Mouse (Mus musculus) mouse trophoblast stem cell (cell line): ENCODE measurements around the gene Hikeshi.

Source experiments
- in situ Hi-C, 2 experiments: fragments of 300-500 bp; cut with MseI, MboI; formaldehyde crosslinking; loops; 2 replicates in 1 of 2; 3 replicates in 1 of 2; pipeline ENCODE4 v1.15.1; 2025

Hikeshi gene

DNA sequence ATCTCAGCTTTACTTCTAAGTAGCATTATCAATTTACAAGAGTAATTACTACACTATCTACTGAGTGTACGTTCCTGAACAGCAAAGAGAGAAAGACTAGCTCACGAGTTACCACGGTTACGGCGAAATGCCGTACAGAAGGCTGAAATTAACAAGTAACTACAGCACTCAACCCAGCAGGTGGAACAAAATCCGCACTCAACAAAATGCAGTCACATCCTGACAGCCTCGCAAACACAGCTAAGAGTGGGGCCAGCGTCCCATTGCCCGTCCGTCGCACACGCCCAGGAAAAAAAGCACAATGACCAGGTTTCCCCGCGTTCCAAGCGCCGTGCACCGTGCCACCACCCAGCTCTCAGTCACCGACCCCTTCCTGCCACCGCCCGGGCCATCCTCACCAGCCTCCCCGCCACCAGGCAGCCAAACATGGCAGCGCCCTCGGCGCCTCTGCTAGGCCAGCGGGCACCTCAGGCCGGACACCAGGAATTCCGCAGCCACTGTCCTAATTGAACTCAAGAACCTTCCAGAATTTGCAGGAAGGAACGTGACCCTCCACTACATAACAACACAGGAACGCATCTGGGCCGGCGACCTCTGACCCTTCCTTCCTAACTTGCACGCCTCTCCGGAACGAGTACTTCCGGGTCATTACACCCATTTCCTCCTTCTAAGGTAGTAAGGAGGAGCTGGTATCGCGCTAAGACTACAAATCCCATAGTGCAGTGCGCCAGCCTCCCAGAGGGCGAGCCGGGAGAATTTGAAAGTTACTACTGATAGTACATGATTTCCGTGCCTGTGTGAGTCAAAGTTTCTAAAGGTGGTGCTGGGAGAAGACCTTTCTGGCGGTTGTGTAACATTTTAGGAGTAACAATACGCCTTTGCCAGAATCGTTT lies at the start of gene Hikeshi:
Gene Hikeshi, minus strand, starts transcription at position 634 of the 893 bp plus-strand sequence.
- in situ Hi-C loops = no loop called here

DNA sequence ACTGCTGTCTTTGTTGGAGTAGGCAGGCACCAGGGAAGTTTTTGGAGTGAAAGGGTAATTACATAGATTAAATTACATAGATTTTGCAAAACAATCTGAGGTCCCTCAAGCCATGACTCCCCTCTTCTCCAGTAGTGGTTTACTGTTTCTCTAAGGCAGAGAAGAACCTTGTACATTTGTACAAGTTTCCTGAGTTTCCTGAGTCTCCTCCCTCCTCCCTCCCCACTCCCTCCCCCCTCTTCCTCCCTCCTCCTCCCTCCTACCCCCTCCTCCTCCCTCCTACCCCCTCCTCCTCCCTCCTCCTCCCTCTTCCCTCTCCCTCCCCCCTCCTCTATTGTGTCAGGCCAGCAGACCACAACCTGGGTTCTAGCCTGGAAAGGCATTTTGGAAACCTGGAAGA lies 43.4 kb upstream of the Hikeshi start:
- in situ Hi-C loops = loop anchor here in 1 of 2 experiments (25.0 kb wide), 1 partner anchor 453 kb away; the partner anchor contains the start of genes Ccdc89 and Crebzf

DNA sequence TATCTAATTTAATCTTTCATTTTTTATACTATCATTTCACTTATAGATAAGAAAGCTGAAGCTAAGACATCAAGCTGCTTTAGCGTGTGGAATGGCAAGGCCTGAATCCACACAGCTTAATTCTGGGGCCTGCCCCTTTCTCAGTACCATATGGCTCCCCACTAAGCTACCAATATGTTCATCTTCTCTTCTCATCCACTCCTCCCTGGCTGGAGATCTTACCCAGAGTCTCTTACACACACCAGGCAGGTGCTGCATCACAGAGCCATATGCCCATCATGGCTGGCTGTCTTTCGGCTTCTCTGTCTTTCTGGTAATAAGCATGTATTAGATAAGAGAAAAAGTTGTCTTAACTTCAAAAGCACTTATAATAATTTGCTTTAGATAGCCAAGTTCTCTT lies 42.4 kb upstream of the Hikeshi start:
- in situ Hi-C loops = loop anchor here in 1 of 2 experiments (25.0 kb wide), 1 partner anchor 454 kb away; the partner anchor contains the start of genes Ccdc89 and Crebzf

DNA sequence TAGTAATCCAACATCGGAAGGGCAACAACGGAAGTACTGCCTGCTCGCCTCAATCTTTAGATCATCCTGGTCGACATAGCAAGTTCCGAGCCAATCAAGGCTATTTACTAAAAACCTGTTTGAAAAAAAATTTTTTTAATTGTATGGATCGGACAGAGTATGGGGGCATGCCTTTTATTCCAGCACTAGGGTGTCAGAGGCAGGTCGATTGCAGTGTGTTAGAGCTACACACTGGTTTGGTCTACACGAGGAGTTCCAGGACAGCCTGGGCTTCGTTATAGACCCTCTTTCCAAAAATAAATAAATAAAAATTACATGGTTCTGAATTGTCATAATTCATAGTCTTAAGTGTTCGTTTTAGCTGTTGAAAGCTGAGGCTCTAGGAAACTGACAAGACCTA lies 40.6 kb upstream of the Hikeshi start:
- in situ Hi-C loops = loop anchor here in 1 of 2 experiments (25.0 kb wide), 1 partner anchor 456 kb away; the partner anchor contains the start of genes Ccdc89 and Crebzf

DNA sequence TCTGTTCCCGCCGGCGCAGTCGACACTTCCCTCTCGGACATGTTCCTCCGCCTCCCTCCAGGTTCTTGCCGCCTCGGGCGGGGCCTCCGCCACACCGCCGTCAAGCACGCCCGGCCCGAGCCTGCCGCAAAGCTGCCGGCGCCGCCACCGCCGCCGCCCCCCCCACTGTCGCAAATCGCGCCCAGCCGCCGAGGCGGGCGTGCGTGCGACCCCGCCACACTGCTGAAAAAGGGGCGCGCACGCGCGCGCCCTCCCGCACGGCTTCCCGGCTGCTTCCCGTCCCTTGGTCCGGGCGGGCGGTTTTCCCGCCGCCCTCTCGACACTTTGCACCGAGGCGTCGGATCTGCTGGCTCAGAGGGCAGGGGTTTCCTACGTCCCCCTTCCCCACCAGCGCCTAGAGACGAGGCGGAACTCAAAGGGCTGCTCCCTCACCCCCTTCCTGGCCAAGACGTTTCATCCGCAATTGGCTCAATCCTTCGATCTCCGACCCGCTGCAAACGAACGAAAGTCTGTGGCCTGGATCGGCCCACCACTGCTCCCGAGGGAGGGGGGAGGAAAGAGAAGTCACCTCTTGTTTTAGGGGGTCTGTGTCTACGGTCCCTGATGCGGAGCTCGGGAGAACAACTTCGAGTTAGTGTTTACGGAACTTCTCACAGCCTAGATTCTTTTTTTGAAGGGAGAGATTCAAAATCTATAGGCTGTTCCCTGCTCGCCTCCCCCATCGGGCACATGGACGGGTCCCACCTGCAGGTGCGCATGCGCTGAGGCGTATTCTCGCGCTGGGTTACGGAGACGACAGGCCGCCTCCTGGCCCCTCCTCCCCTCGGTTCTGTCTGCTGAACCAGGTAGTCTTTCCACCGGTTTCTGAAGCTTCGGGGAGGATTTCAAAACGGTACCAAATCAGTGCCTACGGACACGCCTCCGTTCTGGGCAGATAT lies 39.8 kb upstream of the Hikeshi start, which contains the start of gene Eed:
Gene Eed, minus strand, starts transcription at position 499 of the 938 bp plus-strand sequence.
- in situ Hi-C loops = loop anchor here in 1 of 2 experiments (25.0 kb wide), 1 partner anchor 457 kb away; the partner anchor contains the start of genes Ccdc89 and Crebzf

DNA sequence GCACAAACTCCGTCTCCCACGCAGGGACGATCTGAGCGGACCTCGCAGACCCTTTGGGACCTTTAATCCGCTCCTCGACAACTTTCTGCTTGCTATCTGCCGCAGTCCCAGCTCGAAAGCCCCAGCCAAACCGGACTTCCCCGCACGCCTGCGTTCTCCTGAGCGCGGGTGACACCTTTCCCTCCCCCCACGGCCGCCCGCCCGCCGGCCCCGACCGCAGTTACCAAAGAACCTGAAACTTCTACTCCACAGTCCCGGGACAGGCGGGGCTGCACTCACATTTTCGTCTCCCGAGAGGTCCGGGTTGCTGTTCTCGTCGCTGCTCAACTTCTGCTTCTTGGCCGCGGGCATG lies 39.1 kb upstream of the Hikeshi start:
- in situ Hi-C loops = loop anchor here in 1 of 2 experiments (25.0 kb wide), 1 partner anchor 457 kb away; the partner anchor contains the start of genes Ccdc89 and Crebzf

DNA sequence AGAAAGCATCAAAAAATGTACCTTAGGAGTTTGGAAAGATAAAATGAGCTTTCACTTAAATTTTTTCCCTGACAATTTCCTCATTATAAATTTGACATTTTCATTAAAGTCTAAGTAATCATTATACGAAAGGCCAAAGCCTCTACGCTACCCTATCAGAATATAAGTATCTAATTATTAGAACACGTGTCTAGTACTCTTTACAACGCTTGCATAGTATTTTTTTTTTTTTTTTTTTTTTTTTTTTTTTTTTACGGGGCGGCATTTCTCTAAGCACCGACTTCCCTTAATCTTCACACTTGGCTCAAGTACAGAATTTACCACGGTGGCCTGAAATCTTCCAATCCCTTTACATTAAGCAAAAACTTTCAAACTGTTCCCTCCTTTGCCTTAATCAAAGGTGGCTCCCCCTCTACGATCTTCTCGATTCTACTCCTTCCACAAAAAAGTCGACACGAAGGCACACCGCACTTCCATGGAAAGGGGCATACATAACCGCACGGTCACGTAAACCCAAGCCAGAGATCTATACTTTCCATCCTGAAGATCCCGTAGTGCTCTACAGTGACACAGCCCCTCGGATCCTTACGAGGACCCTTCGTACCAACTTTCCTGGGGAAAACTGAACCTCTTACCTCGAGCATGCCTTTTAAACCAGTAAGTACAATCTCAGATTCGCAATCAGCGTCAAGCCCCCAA lies 38.6 kb upstream of the Hikeshi start:
- in situ Hi-C loops = loop anchor here in 1 of 2 experiments (25.0 kb wide), 1 partner anchor 458 kb away; the partner anchor contains the start of genes Ccdc89 and Crebzf

DNA sequence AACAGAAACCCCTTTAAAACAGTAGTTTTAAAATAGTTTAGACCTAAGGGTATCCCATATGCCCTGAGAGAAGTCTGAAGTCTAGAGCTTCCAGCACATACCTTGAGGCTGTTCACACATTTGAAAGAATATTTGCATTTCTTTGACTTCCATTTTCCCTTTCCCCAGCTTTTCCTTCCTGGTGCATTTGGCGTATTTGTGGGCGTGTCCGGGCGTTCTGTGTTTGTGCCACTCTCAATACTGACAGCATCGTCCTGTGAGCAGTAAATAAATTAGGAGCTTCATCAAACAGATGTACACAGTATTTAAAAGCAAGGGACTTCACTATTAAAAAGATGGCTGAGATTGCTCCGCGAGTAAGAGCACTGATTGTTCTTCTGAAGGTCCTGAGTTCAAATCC lies 35.8 kb upstream of the Hikeshi start:
- in situ Hi-C loops = loop anchor here in 1 of 2 experiments (25.0 kb wide), 1 partner anchor 461 kb away; the partner anchor contains the start of genes Ccdc89 and Crebzf

DNA sequence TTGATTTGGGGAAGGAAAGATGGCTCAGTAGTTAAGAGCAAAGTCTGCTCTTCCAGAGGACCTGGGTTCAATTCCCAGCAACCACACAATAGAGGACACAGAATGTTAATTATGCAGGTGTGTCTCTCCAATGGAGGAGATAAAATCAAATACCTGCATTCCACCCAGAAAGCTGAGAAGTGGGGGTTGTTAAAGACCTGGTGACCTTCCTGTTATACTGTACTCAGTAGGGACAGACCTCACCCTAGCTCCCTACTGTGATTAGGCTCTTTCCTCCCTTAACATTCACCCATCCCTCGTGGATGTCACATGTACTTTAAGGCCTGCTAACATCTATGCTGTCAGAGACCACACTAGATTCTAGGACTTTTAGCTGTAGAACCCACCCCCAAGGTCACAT lies 34.6 kb upstream of the Hikeshi start:
- in situ Hi-C loops = loop anchor here in 1 of 2 experiments (25.0 kb wide), 1 partner anchor 462 kb away; the partner anchor contains the start of genes Ccdc89 and Crebzf

DNA sequence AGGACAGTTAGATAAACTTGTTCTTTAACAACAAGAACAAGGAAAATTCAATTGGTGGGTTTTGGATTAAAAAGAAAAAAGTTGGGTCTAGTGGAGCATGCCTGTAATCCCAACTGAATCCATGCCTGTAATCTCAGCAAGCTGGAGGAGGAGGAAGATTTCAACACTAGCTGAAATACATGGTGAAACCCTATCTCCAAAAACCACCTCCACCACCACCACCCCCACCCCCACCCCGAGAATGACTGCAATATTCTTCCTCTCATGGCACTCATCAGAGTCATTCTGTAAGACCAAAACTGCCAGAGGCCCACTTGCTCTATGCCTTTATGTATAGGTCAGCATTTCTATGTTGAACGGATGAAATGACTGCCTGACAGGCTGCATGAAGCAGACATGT lies 26.2 kb upstream of the Hikeshi start:
- in situ Hi-C loops = no loop called here

DNA sequence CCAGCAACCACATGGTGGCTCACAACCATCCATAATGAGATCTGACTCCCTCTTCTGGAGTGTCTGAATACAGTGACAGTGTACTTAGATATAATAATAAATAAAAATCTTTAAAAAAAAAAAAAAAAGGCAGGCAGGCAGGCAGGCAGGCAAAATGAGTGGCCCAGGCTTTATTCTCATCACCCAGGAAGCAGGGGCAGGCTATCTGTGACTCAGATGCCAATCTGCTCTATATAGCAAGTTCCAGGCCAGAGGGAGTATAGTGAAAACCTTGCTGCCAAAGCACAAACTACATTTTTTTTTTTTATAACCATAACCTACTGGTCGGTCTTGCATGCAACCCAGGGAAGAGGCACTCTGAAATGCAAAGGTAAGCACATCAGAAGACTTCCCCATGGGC lies 25.8 kb upstream of the Hikeshi start:
- in situ Hi-C loops = no loop called here

DNA sequence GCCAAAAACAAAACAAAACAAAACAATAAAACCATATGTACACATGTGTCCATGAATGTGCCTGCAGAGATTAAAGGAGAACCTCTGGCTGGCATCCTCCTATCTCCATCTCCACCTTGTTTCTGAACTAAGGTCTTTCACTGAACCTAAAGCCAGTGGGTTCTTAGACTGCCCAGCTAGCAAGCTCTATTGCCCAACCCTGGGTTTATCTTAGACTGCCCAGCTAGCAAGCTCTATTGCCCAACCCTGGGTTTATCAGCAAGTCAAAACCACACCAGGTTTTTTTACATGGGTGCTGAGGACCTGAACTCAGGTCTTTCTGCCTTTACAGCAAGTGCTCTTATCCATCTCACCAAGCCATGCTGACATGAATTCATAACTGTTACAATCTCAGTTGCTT lies 22.1 kb upstream of the Hikeshi start:
- in situ Hi-C loops = no loop called here

DNA sequence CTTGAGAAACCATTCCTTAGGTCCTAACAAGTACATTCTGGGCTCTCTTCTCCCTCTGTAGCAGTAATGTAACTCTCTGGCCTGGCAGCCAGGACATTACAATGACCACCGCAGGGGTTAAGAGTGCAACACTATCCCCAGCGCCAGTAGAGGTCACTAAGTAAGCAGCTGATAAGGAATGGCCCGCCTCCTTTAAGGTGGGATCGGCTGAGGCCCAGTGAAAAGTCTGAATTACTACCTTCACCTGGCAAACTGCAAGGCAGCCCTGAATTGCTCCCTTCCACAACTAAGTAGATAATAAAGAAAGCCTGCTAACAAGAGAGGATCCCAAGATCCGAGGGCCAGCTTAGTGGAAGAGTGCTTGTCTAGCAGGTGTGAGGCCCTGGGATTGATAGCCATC lies 16.3 kb upstream of the Hikeshi start:
- in situ Hi-C loops = no loop called here

DNA sequence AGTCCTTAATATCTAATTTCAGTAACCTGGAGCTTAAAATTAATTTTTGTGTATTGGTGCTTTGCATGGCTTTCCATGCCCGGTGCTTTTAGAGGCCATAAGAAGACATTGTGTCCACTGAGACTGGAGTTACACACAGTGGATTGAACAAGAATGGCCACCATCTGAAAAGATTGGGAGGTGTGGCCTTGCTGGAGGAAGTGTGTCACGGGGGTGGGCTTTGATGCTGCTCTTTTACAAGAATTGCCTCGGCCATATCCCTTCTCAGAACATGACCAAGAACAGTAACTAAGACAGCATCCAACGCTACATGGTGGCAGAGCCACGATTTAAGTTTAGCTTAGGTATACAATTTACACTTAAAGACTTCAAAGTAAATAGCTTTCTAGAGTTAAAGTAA lies 13.3 kb upstream of the Hikeshi start:
- in situ Hi-C loops = no loop called here

DNA sequence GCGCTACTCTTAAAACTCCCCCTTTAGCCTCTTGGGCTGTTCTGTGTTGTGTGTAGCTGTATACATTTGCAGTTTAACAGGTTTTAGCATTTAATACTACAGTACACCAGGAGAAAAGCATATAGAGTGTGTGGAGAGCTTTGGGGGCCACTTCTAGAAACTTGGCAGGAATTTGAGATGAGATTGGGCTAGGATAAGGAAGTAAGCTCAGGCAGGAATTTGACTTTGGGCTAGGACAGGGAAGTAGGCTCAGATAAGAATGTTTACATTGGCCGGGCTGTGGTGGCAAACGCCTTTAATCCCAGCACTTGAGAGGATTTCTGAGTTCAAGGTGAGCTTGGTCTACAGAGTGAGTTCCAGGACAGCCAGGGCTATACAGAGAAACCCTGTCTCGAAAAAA lies 8.4 kb upstream of the Hikeshi start:
- in situ Hi-C loops = no loop called here

DNA sequence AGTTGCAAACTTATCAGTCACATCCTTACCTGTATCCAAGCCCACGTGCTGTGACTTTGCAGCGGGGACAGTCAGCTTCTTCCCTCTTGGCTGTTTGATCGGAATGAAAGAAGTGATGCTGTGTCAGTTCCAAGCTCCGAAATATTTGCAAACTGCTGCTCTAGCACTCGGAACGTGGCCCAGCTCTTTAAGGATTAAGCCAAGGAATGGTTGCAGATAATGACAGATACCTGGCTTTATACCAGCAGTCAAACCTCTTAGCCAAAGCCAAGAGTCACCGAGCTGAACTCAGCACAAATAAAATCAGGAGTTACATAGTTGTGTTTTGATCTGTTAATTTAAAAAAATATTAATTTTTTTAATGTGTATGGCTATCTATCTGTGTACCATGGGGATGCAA lies 7.0 kb upstream of the Hikeshi start:
- in situ Hi-C loops = no loop called here

DNA sequence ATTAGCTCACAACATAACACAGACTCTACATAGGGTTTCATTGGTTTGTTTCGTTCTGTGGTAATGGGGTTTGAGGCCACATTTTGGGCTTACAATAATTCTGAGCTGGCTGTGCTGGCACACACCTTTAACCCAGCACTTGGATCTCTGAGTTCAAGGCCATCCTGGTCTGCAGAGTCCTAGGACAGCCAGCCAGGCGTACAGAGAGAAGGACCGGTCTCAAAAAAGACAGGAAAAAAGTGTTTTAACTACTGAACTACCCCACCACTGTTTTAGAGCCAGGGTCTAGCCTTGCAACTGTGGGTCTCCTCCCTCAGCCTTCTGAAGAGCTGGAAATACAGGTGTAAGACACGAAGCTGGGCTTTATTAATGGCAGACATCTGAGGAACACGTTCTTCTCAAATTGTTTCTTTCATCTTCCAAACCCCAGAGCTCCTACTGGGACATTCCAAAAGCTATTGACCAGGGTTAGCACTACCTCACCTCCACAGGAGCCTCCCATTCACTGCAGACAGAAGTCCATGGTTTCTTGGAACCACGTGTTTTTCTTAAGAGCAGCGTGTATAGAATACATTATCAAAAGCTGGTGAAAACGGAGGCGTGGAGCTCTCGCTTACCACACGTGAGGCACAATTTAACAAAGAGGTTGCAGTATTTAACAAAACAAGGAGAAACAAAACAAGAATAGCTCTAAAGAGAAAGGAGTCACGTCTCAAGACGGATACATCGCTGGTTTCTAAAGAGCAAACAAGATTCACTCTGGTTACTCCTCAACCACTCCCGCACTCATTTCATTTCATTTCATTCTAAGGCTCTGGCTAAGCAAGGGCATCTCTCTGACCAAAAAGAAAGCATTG lies 1.3 kb downstream of the Hikeshi start:
- in situ Hi-C loops = no loop called here

DNA sequence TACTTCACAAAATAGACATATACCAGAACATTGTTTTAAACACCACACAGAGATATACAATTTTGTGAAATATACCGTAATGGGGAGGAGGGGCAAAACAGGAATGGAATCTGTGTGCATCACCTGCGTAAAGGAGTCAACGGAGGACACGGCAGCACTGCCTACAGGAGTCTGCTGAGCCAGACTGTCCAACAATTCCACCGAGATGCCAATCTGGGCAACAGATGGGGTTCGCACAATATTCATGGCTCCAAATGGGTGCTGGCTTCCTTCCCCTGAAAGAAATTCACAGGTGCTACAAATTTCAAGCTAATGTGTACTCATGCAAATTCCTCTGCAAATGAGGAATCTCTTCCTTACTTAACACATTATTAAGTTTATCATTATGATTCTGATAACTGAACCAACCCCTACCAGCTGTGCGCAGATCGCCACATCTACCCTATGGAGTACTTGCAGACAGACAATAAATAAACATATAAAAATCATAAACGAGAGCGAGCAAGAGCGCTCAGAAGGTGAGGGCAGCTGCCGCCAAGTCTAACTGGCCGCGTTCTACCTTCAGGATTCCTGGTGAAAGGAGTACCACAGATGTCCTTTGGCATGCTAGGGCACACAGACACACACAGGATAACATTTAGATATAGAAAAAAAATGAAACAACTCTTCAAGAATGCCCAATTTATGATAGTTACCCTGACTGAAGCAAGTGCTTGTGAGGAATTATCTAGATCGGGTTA lies 17.4 kb downstream of the Hikeshi start:
- in situ Hi-C loops = no loop called here

DNA sequence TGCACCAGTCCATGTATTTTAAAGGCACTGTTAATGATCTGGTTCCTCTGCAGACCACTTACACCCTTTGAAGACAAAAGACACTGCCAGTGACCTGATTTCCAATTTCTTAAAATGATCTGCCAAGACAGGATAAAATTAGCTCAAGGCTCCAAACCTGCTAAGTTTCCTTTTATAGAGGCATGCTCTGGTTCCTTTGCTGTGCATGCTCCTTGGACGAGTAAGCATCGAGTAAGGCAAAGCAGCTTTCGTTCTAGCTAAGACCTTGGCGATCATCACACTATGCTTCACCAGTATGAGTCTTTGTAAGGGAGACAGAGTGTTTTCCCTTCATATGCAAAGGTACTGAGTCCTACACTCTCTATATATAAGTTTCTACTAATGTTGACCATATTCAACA lies 23.2 kb downstream of the Hikeshi start:
- in situ Hi-C loops = no loop called here
